ENCODE assay signal across 23 mouse cellular contexts in the genomic region with DNA sequence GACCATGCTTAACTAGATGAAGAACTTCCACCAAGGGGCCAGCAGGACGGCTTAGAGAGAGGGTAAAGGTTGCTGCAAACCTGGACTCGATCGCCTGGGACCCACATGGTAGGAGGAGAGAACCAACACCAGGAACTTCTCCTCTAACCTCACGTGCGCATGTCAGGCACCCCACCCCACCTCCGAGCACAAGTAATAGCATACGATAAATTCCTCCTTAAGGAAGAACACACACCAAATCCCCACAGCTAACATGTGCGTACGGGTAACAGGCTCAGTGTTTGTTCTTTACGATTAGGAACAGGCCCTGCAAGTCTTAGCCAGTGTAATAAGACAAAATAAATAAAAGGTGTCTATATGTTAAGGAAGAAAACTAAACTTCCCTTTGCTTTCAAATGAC. TPM values are rescaled to one million over a fixed set of nuclear protein-coding genes. Genes with fewer than 3 reads are reported as not detected.
DNase-seq lines count a peak whose midpoint lies in the region; ATAC-seq and TF ChIP-seq lines count a peak whose summit lies in the region.
"Had no signal": no experiment of that assay in that cellular context is flagged by ENCODE, and none has a peak within 500 bp of the region (broad histone marks: within the 10 kb centered on the region; RNA-seq: fewer than 3 reads in every experiment).

No protein-coding gene starts in this region.

- no peaks in the 10 kb centered on the region for H3K9me3 ChIP-seq in lung, embryonic 14.5 days (ENCODE audit: low read depth, low read length)
- H3K9me3 ChIP-seq in intestine, embryonic 16.5 days (ENCODE audit: control insufficient read depth, low read length) = no peaks in the 10 kb centered on the region; the same call in 1 of the 2 replicates
- no peaks in the 10 kb centered on the region for H3K9me3 ChIP-seq in stomach, embryonic 14.5 days (ENCODE audit: control insufficient read depth, low read depth, low read length)
- H3K9me3 ChIP-seq: embryonic facial prominence, embryonic 12.5 days; forebrain, embryonic 13.5 days; heart, embryonic 15.5 days; hindbrain, embryonic 10.5 days had no signal

- H3K9ac ChIP-seq in lung, embryonic 14.5 days = no peak overlapping the region
- H3K9ac ChIP-seq in intestine, embryonic 16.5 days (ENCODE audit: low read depth, low read length) = no peak overlapping the region
- no peak overlapping the region for H3K9ac ChIP-seq in stomach, embryonic 14.5 days (replicated peaks; ENCODE audit: low read depth, low read length)
- H3K9ac ChIP-seq: embryonic facial prominence, embryonic 12.5 days; forebrain, embryonic 13.5 days; heart, embryonic 15.5 days; hindbrain, embryonic 14.5 days had no signal

- no peak overlapping the region for H3K4me3 ChIP-seq in lung, embryonic 14.5 days (ENCODE audit: low read depth, low read length)
- no peak overlapping the region for H3K4me3 ChIP-seq in intestine, embryonic 16.5 days (ENCODE audit: low read length)
- H3K4me3 ChIP-seq in stomach, embryonic 14.5 days (ENCODE audit: low read depth, low read length) = no peak overlapping the region
- H3K4me3 ChIP-seq: embryonic facial prominence, embryonic 12.5 days; forebrain, embryonic 13.5 days; heart, adult 2 months; heart, embryonic 15.5 days; hindbrain, embryonic 10.5 days had no signal

- ATAC-seq in lung, embryonic 14.5 days (ENCODE audit: insufficient read depth) = no peak
- ATAC-seq in intestine, embryonic 16.5 days = peak; percentile 52
- ATAC-seq in stomach, embryonic 14.5 days (ENCODE audit: insufficient number of reproducible peaks, insufficient read depth, low FRiP score, low read depth) = peak; percentile 69; the same call in 1 of the 2 replicates
- ATAC-seq: CD4-positive, CD25-positive, alpha-beta regulatory T cell, adult 4 months; forebrain, embryonic 13.5 days had no signal

- 73% methylated on average over 10 of the region's 10 CpGs for WGBS in lung, embryonic 14.5 days
- WGBS in intestine, embryonic 16.5 days = 62% methylated on average over 10 of the region's 10 CpGs
- 73% methylated on average over 10 of the region's 10 CpGs for WGBS in stomach, embryonic 14.5 days

- 0 out of 2 replicates have a peak overlapping the region, but pooled peaks have one; percentile 33 for H3K27ac ChIP-seq in lung, embryonic 14.5 days (ENCODE audit: low read depth)
- no peak overlapping the region for H3K27ac ChIP-seq in intestine, embryonic 16.5 days (ENCODE audit: low read length)
- H3K27ac ChIP-seq in stomach, embryonic 14.5 days (ENCODE audit: low read length) = peak overlapping the region; percentile 35; the same call in 1 of the 2 replicates
- H3K27ac ChIP-seq: embryonic facial prominence, embryonic 12.5 days; forebrain, embryonic 13.5 days; heart, adult 2 months; heart, embryonic 15.5 days; hindbrain, embryonic 10.5 days; hindbrain, embryonic 14.5 days had no signal

- H3K4me2 ChIP-seq in lung, embryonic 14.5 days = no peak overlapping the region
- H3K4me2 ChIP-seq in intestine, embryonic 16.5 days (ENCODE audit: low read depth, low read length) = no peak overlapping the region
- H3K4me2 ChIP-seq in stomach, embryonic 14.5 days (replicated peaks; ENCODE audit: low read depth, low read length) = no peak overlapping the region
- H3K4me2 ChIP-seq: embryonic facial prominence, embryonic 12.5 days; forebrain, embryonic 13.5 days; heart, embryonic 11.5 days; heart, embryonic 15.5 days; hindbrain, embryonic 14.5 days had no signal

- no peak for TF ChIP-seq CTCF in lung, embryonic 14.5 days (IDR thresholded peaks at IDR 0.05; ENCODE audit: low read depth)

- H3K4me1 ChIP-seq in lung, embryonic 14.5 days (ENCODE audit: insufficient read depth) = peaks cover 33% of the 10 kb centered on the region
- H3K4me1 ChIP-seq in intestine, embryonic 16.5 days (ENCODE audit: control insufficient read depth, insufficient read depth, low read length) = peaks cover 27% of the 10 kb centered on the region
- H3K4me1 ChIP-seq in stomach, embryonic 14.5 days (ENCODE audit: control insufficient read depth, insufficient read depth, low read length) = peaks cover 18% of the 10 kb centered on the region
- H3K4me1 ChIP-seq: forebrain, embryonic 13.5 days had no signal

- no peaks in the 10 kb centered on the region for H3K27me3 ChIP-seq in lung, embryonic 14.5 days (ENCODE audit: insufficient read depth, low read length)
- H3K27me3 ChIP-seq in intestine, embryonic 16.5 days (replicated peaks; ENCODE audit: control insufficient read depth, insufficient read depth, low read length) = no peaks in the 10 kb centered on the region
- H3K27me3 ChIP-seq in stomach, embryonic 14.5 days (ENCODE audit: control insufficient read depth, insufficient read depth, low read length) = no peaks in the 10 kb centered on the region
- H3K27me3 ChIP-seq: embryonic facial prominence, embryonic 12.5 days; forebrain, embryonic 13.5 days; heart, embryonic 15.5 days had no signal

- no peak for DNase-seq in lung, embryonic 14.5 days
- DNase-seq in lung, postnatal 14 days = no peak
- no peak for DNase-seq in right cerebral cortex, postnatal 25 days
- no peak for DNase-seq in frontal cortex, postnatal 25 days (ENCODE audit: low spot score in 2 of 2)
- no peak for DNase-seq in right cerebral cortex, adult 18-20 months
- DNase-seq: adrenal gland, adult 8-10 months; adrenal gland, postnatal 36 days; cerebellum, adult 2 months; cerebellum, postnatal 10 days; embryo, embryonic 11 days; gastrocnemius, postnatal 10 days; heart, adult 2 months; heart, postnatal 14 days had no signal

- no peaks in the 10 kb centered on the region for H3K36me3 ChIP-seq in lung, embryonic 14.5 days (ENCODE audit: insufficient read depth)
- H3K36me3 ChIP-seq in intestine, embryonic 16.5 days (ENCODE audit: control insufficient read depth, insufficient read depth, low read length) = no peaks in the 10 kb centered on the region
- no peaks in the 10 kb centered on the region for H3K36me3 ChIP-seq in stomach, embryonic 14.5 days (ENCODE audit: control insufficient read depth, insufficient read depth, low read length)
- H3K36me3 ChIP-seq: embryonic facial prominence, embryonic 12.5 days; G1E; heart, embryonic 15.5 days; hindbrain, embryonic 10.5 days had no signal

RNA-seq across cellular contexts. Expression of a gene that starts 35.9 kb away (rescaled TPM):
- 30.1 and 35.1 TPM in 2 replicates for polyA plus RNA-seq in lung, embryonic 14.5 days (2014; fragmentation: Nextera tagmentation; extraction: Ambion mirVana)
- polyA plus RNA-seq in intestine, embryonic 16.5 days (2015; fragmentation: Nextera tagmentation; extraction: Ambion mirVana) = 40.5 and 44.5 TPM in 2 replicates
- 22.3 and 24.0 TPM in 2 replicates for polyA plus RNA-seq in stomach, embryonic 14.5 days (2014; fragmentation: Nextera tagmentation; extraction: Ambion mirVana)
- polyA plus RNA-seq: G1E had no signal
